Mouse (Mus musculus) hindbrain, embryonic 11.5 days (tissue): ENCODE data around the gene Neurl3. TPM values are rescaled to one million over a fixed set of nuclear protein-coding genes. Genes with fewer than 3 reads are reported as not detected.

ENCODE experiments used
- ATAC-seq: fragments of 200-750 bp; cut with Nextera tagmentation; 2 replicates; pipeline ENCODE4 v1.8.0; 2017; ENCODE audit warnings: mild to moderate bottlenecking, moderate TSS enrichment, moderate library complexity; ENCODE audit not compliant: low FRiP score
- DNase-seq: peaks from one replicate; pipeline ENCODE4 v3.0.0-alpha.2; 2015; ENCODE audit warnings: low spot score
- H3K27ac ChIP-seq: fragments of 300-500 bp; sonication (generic); 2 replicates; pipeline ENCODE4 v1.5.1; 2014; ENCODE audit warnings: mild to moderate bottlenecking, low read depth, low read length
- H3K27me3 ChIP-seq: fragments of 300-500 bp; sonication (generic); 2 replicates; pipeline ENCODE4 v1.6.1; 2014; ENCODE audit warnings: mild to moderate bottlenecking, low read length, moderate library complexity, mixed read lengths; ENCODE audit not compliant: control insufficient read depth, insufficient read depth
- H3K36me3 ChIP-seq: fragments of 300-500 bp; sonication (generic); 2 replicates; pipeline ENCODE4 v1.6.1; 2014; ENCODE audit warnings: mild to moderate bottlenecking, low read length, moderate library complexity, mixed read lengths; ENCODE audit not compliant: control insufficient read depth, insufficient read depth
- H3K4me1 ChIP-seq: fragments of 300-500 bp; sonication (generic); replicated peaks from 2 replicates; pipeline ENCODE4 v1.6.1; 2014; ENCODE audit warnings: low read length, mixed read lengths; ENCODE audit not compliant: control insufficient read depth, insufficient read depth
- H3K4me2 ChIP-seq: fragments of 300-500 bp; sonication (generic); replicated peaks from 2 replicates; pipeline ENCODE4 v1.6.1; 2014; ENCODE audit warnings: mild to moderate bottlenecking, low read depth, low read length
- H3K4me3 ChIP-seq: fragments of 300-500 bp; sonication (generic); 2 replicates; pipeline ENCODE4 v1.5.1; 2014; ENCODE audit warnings: low read depth, low read length
- H3K9ac ChIP-seq: fragments of 300-500 bp; sonication (generic); 2 replicates; pipeline ENCODE4 v1.6.1; 2014; ENCODE audit warnings: low read depth, low read length
- H3K9me3 ChIP-seq: fragments of 300-500 bp; sonication (generic); 2 replicates; pipeline ENCODE4 v1.6.1; 2016; ENCODE audit warnings: low read length; ENCODE audit not compliant: control insufficient read depth
- WGBS: fragments of 180-500 bp; shearing (Covaris S2); extraction: QIAGEN DNeasy Blood & Tissue Kit; methylation state at CpG from one replicate; pipeline ENCODE4 v1.1.7; 2014; 5-methylcytosine and 5-hydroxymethylcytosine counted together
- polyA plus RNA-seq: library from polyadenylated mRNA; unstranded; fragments of >200 nt; fragmentation: Nextera tagmentation; extraction: Ambion mirVana; gene quantifications from 2 replicates; pipeline ENCODE4 v1.2.1, GENCODE M21; 2014

Neurl3 gene
- polyA plus RNA-seq, 1 experiment from 2014 or later = 1.3 TPM

GRCm38 (mm10) chr1:36243447-36244057, 30.9 kb downstream of the Neurl3 start:
- Histone ChIP-seq H3K9ac (peak overlapping the region; percentile 73), H3K27ac (peak overlapping the region; percentile 72), H3K4me2 (peak overlapping the region; percentile 54), H3K9me3 (no peaks in the 10 kb centered on the region), H3K27me3 (no peaks in the 10 kb centered on the region), H3K4me1 (0 out of 2 replicates have a peak, but pooled peaks cover 2% of the 10 kb centered on the region), H3K4me3 (peak overlapping the region; percentile 70), H3K36me3 (no peaks in the 10 kb centered on the region)
- 4% methylated on average over 21 of the region's 21 CpGs for WGBS
- ATAC-seq = no peak; the same call in none of the 2 replicates
- DNase-seq = no peak

DNA sequence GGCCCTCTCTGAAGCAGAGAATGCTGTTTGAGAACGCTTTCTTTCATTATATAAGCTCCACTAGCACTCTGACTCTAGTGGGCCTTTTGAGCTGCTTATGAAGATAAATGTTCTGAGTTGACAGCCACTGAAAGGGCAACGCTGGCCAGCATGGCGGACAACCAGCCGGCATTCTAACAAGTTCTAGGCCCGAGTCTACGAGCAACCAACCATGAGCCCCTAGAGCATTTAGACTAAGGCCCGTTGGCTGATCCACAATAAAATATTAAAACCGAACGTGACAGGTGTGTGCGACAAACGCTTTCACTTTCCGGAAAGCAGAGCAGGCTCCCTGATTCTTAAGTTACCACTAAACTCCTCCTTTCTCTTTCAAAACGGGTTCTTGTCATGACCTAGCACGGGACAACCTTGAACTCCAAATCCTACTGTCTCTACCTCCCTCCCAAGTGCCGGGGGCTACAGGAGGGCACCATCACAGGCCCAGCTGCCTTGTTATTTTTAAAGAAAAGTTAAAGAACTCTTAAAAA, 32.5 kb downstream of the Neurl3 start:
- H3K9me3 ChIP-seq = no peaks in the 10 kb centered on the region
- ATAC-seq = no peak
- no peak overlapping the region for H3K9ac ChIP-seq
- H3K4me3 ChIP-seq = no peak overlapping the region
- H3K4me1 ChIP-seq = 0 out of 2 replicates have a peak, but pooled peaks cover 2% of the 10 kb centered on the region
- H3K27ac ChIP-seq = no peak overlapping the region
- no peaks in the 10 kb centered on the region for H3K27me3 ChIP-seq
- no peaks in the 10 kb centered on the region for H3K36me3 ChIP-seq
- no peak overlapping the region for H3K4me2 ChIP-seq
- 81% methylated on average over 15 of the region's 15 CpGs for whole genome bisulfite sequencing
- no peak for DNase-seq

DNA sequence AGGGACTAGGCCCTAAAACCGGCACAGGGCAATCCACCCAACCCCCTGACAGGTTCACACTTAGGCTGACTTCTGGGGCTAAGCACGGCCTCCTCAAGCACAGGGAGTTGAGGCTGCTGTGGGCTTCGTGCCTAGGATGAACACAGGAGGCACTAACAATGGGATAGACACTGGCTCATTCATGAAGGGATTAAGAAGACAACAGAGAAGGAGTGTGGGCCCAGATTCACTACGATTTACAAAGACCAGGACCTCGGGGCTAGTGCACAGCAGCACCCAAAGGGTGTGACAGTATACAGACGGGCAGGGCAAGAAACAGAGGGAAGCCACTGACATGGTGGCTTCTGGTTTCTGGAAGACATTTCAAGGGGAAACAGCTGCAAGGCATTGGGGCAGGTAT, 34.3 kb downstream of the Neurl3 start:
- 69% methylated on average over 6 of the region's 6 CpGs for whole genome bisulfite sequencing
- Histone ChIP-seq H3K9ac (no peak overlapping the region), H3K4me3 (no peak overlapping the region)

DNA sequence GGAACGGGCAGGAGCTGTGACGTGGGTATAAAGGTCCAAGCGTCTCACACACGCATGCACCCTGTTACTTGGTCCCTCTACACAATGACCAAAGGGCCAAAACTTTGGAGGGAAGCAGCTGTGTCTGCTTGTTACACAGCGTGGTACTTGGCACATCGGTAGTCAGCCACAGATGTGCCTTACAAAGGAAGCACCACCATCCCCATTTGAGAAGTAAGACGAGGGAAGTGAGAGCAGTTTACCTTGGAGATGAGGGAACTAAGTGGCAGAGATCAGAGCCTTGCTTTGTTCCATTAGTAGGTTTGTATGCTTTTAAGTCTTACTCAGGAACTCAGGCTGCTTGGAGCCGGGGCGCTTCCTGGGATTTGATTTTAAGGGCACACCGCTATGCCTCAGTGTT, 35.1 kb downstream of the Neurl3 start:
- DNase-seq (no peak), ATAC-seq (no peak)
- H3K36me3 ChIP-seq = no peaks in the 10 kb centered on the region
- H3K9me3 ChIP-seq = no peaks in the 10 kb centered on the region
- 93% methylated on average over 10 of the region's 10 CpGs for WGBS
- H3K9ac ChIP-seq = no peak overlapping the region
- H3K27me3 ChIP-seq = no peaks in the 10 kb centered on the region
- H3K4me3 ChIP-seq = no peak overlapping the region
- H3K4me1 ChIP-seq = 0 out of 2 replicates have a peak, but pooled peaks cover 2% of the 10 kb centered on the region
- no peak overlapping the region for H3K27ac ChIP-seq
- no peak overlapping the region for H3K4me2 ChIP-seq

More for the DNA sequence above, 34.3 kb downstream of the Neurl3 start:
- Histone ChIP-seq H3K9me3 (no peaks in the 10 kb centered on the region), H3K36me3 (no peaks in the 10 kb centered on the region), H3K27ac (no peak overlapping the region), H3K4me1 (0 out of 2 replicates have a peak, but pooled peaks cover 2% of the 10 kb centered on the region), H3K27me3 (no peaks in the 10 kb centered on the region), H3K4me2 (no peak overlapping the region)
- ATAC-seq (no peak), DNase-seq (no peak)

- 97% methylated on average over 2 of the region's 2 CpGs for WGBS
- no peak for DNase-seq
- Histone ChIP-seq H3K4me1 (no peaks in the 10 kb centered on the region), H3K4me2 (no peak overlapping the region), H3K4me3 (no peak overlapping the region), H3K9me3 (no peaks in the 10 kb centered on the region), H3K27me3 (no peaks in the 10 kb centered on the region), H3K27ac (no peak overlapping the region), H3K9ac (no peak overlapping the region), H3K36me3 (peaks cover 3% of the 10 kb centered on the region; the same call in 1 of the 2 replicates)
- ATAC-seq = no peak
Observed at GRCm38 (mm10) chr1:36235855-36236254, 38.6 kb downstream of the Neurl3 start.

DNA sequence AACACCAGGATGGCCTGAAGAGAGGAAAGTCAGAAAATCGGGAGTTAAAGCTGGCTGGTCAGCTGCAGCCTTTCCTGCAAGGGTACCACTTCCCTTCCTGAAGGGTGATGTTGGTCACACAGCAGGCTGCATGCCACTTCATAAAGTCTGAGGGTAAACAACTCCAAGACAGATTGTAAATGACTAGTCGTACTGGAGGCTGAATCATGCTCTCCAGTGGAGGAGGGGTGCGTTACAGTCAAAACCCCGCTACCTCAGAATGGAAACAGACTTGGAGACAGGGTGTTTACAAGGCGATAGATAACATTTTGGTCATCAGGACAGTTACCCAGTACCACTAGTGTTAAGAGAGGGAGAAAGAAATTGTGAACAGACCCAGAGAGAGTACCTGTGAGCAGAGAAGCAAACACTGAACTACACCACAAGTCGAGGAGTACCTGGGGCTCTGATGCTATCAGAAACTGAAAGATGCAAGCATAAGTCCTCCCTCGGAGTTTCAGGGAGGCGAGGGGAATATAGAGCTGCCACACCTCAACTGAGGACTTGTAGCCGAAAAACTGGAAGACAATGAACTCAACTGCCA, 39.3 kb downstream of the Neurl3 start:
- no peak overlapping the region for H3K4me2 ChIP-seq
- peaks cover 3% of the 10 kb centered on the region; the same call in 1 of the 2 replicates for H3K36me3 ChIP-seq
- DNase-seq (no peak), ATAC-seq (no peak)
- H3K27ac ChIP-seq = no peak overlapping the region
- no peaks in the 10 kb centered on the region for H3K9me3 ChIP-seq
- H3K27me3 ChIP-seq = no peaks in the 10 kb centered on the region
- no peaks in the 10 kb centered on the region for H3K4me1 ChIP-seq
- H3K4me3 ChIP-seq = no peak overlapping the region
- WGBS = 89% methylated on average over 9 of the region's 9 CpGs
- H3K9ac ChIP-seq = no peak overlapping the region

DNA sequence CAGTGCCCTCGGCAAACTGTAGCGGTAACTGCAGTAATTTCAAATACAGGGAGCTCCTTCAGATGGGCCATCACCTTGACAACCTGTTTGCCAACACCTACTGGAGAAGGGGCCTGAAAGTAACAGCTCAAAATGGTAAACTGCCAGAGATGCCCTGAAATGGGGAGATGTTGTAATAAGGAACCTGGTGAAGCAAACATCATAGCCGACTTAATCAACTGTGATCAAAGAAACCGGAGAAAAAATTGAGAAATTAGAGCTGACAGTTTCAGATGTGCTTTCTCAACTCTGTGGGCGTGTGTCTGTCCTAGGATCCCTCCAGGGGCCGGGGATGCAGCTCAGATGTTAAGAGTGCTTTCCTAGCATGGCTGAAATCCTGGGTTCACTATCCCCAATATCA, 41.3 kb downstream of the Neurl3 start:
- ATAC-seq (no peak), DNase-seq (no peak)
- Histone ChIP-seq H3K27ac (no peak overlapping the region), H3K4me2 (no peak overlapping the region), H3K9me3 (no peaks in the 10 kb centered on the region), H3K4me1 (no peaks in the 10 kb centered on the region), H3K36me3 (peaks cover 3% of the 10 kb centered on the region; the same call in 1 of the 2 replicates), H3K4me3 (no peak overlapping the region), H3K9ac (no peak overlapping the region), H3K27me3 (no peaks in the 10 kb centered on the region)
- WGBS = 89% methylated on average over 6 of the region's 6 CpGs

GRCm38 (mm10) chr1:36230919-36231705, 43.4 kb downstream of the Neurl3 start:
- ATAC-seq (no peak), DNase-seq (no peak)
- H3K4me1 ChIP-seq = no peaks in the 10 kb centered on the region
- WGBS = 89% methylated on average over 7 of the region's 7 CpGs
- no peak overlapping the region for H3K27ac ChIP-seq
- no peak overlapping the region for H3K9ac ChIP-seq
- H3K4me3 ChIP-seq = no peak overlapping the region
- H3K9me3 ChIP-seq = no peaks in the 10 kb centered on the region
- no peak overlapping the region for H3K4me2 ChIP-seq
- no peaks in the 10 kb centered on the region for H3K27me3 ChIP-seq
- H3K36me3 ChIP-seq = peaks cover 3% of the 10 kb centered on the region; the same call in 1 of the 2 replicates
